Comparison of ENCODE assay signal across 7 mouse cellular contexts in the genomic region with DNA sequence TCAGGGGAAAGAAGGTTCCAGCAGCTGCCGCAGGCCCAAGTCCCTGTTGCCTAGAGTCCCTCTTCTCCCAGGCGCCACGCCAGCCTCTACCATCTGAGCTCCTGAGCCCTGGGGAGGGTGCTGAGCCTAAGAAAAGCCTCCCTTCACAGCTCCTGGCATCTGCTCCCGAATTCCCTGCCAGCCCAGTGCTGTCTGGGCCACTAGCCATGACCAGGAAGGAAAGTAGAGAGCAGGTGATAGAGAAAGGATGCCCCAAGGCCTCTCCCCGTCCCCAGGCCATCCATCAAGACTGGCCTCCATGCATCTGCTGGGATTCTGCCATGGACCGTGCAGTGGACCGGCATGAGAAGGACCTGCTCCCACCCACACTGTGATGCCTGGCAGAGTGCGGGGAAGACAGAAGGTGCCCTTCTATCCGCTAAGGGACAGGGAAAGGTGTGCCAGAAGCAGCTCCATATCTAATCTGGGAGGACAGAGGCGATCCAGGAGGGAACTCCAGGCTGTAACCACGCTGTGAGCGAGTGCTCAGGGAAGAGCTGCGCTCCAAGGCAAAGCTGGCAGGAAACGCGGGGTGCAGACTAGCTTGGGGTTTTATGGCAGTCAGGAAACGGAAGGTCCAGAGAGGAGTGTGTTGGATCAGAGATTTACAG. TPM values are rescaled to one million over a fixed set of nuclear protein-coding genes. Genes with fewer than 3 reads are reported as not detected.
DNase-seq lines count a peak whose midpoint lies in the region; ATAC-seq and TF ChIP-seq lines count a peak whose summit lies in the region.

No protein-coding gene starts in this region.

- H3K4me2 ChIP-seq in intestine, embryonic 15.5 days (replicated peaks), result no peak overlapping the region

- no peak overlapping the region for H3K9ac ChIP-seq in intestine, embryonic 15.5 days

- H3K9me3 ChIP-seq in E14TG2a.4 (ENCODE audit: low read length), result no peaks in the 10 kb centered on the region
- H3K9me3 ChIP-seq in intestine, embryonic 15.5 days, result no peaks in the 10 kb centered on the region

- peaks cover 14% of the 10 kb centered on the region for H3K27me3 ChIP-seq in E14TG2a.4 (ENCODE audit: insufficient read depth, low read length)
- H3K27me3 ChIP-seq in intestine, embryonic 15.5 days (replicated peaks), result no peaks in the 10 kb centered on the region

- DNase-seq in brain, adult 2 months (ENCODE audit: low read depth, low spot score), result peak; percentile 98
- peak; percentile 91 for DNase-seq in gastrocnemius, adult 2 months
- peak; percentile 73 to 82 for DNase-seq in layer of hippocampus, adult 2 months (ENCODE audit: low spot score in 2 of 2)
- peak; percentile 85 for DNase-seq in right cerebral cortex, postnatal 25 days
- DNase-seq in urinary bladder, adult 2 months (ENCODE audit: low spot score), result no peak

- H3K4me1 ChIP-seq in E14TG2a.4 (replicated peaks; ENCODE audit: low read depth, low read length), result peaks cover 52% of the 10 kb centered on the region
- peaks cover 6% of the 10 kb centered on the region; the same call in 1 of the 2 replicates for H3K4me1 ChIP-seq in intestine, embryonic 15.5 days (replicated peaks)

- intact Hi-C loops in gastrocnemius, adult 2 months (cut with DNase I), result no loop called here

- 61% methylated on average over 16 of the region's 16 CpGs for WGBS in intestine, embryonic 15.5 days

- no peaks in the 10 kb centered on the region for H3K36me3 ChIP-seq in E14TG2a.4 (ENCODE audit: insufficient read depth, low read length)
- no peaks in the 10 kb centered on the region for H3K36me3 ChIP-seq in intestine, embryonic 15.5 days

- no peak for TF ChIP-seq CTCF in E14TG2a.4 (conservative IDR thresholded peaks at IDR 0.05; ENCODE audit: low read length)
- no peak for TF ChIP-seq CTCF in gastrocnemius, adult 2 months (IDR thresholded peaks at IDR 0.05)
- TF ChIP-seq CTCF in layer of hippocampus, adult 2 months (conservative IDR thresholded peaks at IDR 0.05), result no peak

- no peak for ATAC-seq in intestine, embryonic 15.5 days

- H3K4me3 ChIP-seq in E14TG2a.4 (replicated peaks; ENCODE audit: low read length), result peak overlapping the region; percentile 35
- H3K4me3 ChIP-seq in gastrocnemius, adult 2 months, result no peak overlapping the region
- H3K4me3 ChIP-seq in layer of hippocampus, adult 2 months, result no peak overlapping the region
- H3K4me3 ChIP-seq in intestine, embryonic 15.5 days (replicated peaks), result no peak overlapping the region

- H3K27ac ChIP-seq in gastrocnemius, adult 2 months, result no peak overlapping the region
- no peak overlapping the region; the same call in 1 of the 2 replicates for H3K27ac ChIP-seq in layer of hippocampus, adult 2 months
- H3K27ac ChIP-seq in intestine, embryonic 15.5 days, result no peak overlapping the region

RNA-seq across cellular contexts. Expression of a gene that starts 18.6 kb away (rescaled TPM):
- under 1 TPM; 0.26 to 0.33 TPM for total RNA-seq in gastrocnemius, adult 2 months (2021)
- 10 to 100 TPM in 1 of 2 experiments, 1 to 10 TPM in 1; 9.7 to 11.3 TPM for total RNA-seq in layer of hippocampus, adult 2 months (2021)
- polyA plus RNA-seq in urinary bladder, adult 2 months (2012; rRNA removed), result 15.1 and 28.4 TPM in 2 replicates
- polyA plus RNA-seq in intestine, embryonic 15.5 days (2015; fragmentation: Nextera tagmentation; extraction: Ambion mirVana), result 24.4 and 24.9 TPM in 2 replicates

RNA-seq across cellular contexts. Expression of a gene that starts 41.2 kb away (rescaled TPM):
- 10 to 100 TPM; 12.7 to 14.2 TPM for total RNA-seq in gastrocnemius, adult 2 months (2021)
- total RNA-seq in layer of hippocampus, adult 2 months (2021), result 10 to 100 TPM; 39.2 to 39.9 TPM
- 51.3 and 51.9 TPM in 2 replicates for polyA plus RNA-seq in urinary bladder, adult 2 months (2012; rRNA removed)
- polyA plus RNA-seq in intestine, embryonic 15.5 days (2015; fragmentation: Nextera tagmentation; extraction: Ambion mirVana), result 36.8 and 40.4 TPM in 2 replicates

Comparison
In these comparisons a context has a peak if more than half of its experiments do, and no peak if none do; other contexts are left out.
1. RNA of a gene that starts 18.6 kb away (total RNA-seq): 9.7 to 11.3 TPM in layer of hippocampus, adult 2 months; 0.26 to 0.33 TPM in gastrocnemius, adult 2 months; every median in the first group is over 4 times any median in the second.